Mouse (Mus musculus) retina, postnatal 1 day (tissue): ENCODE results near the gene Btbd9.
A peak's percentile ranks its signal among the peaks of the same experiment; 100 is the strongest.

Source experiments
- DNase-seq: peaks from one replicate; pipeline ENCODE4 v3.0.0-alpha.2; 2012

The Btbd9 gene

DNA sequence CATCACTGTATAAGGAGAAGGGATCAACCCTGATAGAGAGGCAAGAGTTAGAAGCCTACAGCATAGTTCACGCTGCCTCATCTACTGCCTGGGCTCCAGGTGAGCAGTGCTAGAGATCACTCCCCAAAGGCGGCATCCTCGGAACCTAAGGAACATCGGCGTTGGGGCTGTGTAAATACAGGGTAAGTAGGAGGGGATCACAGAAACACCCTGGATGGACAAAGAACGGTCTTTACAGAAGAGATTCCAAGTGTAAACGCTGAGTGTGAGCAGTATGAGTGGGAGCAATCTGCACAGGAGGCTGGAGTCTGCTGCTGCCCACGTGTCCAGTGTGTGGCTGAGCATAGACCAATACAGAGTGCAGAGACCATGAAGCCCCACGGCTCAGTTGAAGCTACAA lies 190.0 kb downstream of the Btbd9 start:
- no peak for DNase-seq

DNA sequence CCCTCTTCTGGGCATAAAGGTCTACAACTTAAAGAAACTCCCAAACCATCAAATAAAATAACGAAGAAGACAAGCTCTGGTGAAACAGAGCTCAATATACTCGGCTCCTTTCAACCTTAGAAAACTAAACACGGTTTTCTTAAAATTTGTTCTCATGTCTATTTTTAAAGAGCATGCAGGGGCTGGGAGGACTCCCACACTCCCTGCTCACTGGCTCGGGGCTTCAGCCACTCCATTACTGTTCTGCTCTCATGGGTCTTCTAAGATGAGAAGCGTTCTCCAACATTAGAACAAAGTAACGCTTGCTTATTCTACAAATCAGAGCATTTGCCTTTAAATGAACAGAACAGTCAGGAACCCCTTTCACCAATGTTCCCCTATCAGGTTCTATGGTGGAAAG lies 192.6 kb downstream of the Btbd9 start:
- DNase-seq, result no peak

DNA sequence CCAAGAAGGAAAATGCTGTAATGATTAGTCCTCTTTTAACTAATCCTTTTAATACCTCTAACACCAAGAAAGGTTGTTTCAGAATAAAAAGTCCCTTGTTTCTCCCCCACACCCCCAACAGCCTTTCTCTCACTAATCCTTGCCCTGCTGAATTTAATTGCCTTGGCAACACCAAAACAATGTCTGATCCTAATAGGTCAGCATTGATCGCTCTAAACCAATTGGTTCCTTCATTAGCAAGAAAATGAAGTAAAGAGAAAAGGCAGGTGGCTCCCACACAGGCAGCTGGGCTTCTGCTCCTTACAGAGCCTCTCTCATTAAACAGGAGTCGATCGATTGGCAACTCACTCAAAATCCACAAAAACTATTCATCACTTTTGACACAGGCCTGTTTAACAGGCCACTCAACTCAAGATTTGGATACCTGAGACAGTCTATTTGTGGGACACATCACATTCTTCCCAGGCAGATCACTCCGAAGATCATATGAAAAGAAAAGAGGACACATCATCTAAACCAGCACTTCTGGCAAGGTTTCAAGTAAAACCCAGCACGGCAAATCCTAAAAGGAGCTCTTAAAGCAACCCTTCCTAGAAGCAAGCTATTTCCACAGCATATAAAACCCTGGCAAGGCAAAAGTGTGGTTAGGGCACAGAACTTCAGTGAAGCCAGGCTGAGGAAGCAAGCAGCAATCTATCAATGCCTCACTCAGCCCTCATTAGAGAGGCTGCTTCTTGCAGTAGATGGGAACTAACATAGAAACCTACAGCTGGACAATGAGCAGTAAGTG lies 197.9 kb downstream of the Btbd9 start:
- peak; percentile 81 for DNase-seq

DNA sequence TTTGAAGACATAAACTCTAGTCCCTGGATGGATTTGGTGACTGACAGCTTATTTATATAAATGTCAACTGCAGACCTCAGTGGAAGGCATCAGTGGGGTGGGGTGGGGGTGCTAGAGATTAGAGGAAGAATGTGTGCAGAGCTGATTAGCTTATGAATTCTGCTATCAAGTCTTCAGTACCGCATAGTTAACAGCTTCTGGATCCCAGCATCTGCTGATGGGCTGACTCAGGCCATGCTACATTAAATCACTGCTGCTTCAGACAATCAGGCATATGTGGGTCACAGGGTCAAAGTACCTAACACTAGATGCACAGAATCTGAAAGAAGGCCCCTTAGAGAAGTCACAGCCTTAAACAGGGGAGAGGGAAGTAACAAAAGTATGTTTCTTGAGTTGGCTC lies 198.5 kb downstream of the Btbd9 start:
- DNase-seq, result peak; percentile 68

DNA sequence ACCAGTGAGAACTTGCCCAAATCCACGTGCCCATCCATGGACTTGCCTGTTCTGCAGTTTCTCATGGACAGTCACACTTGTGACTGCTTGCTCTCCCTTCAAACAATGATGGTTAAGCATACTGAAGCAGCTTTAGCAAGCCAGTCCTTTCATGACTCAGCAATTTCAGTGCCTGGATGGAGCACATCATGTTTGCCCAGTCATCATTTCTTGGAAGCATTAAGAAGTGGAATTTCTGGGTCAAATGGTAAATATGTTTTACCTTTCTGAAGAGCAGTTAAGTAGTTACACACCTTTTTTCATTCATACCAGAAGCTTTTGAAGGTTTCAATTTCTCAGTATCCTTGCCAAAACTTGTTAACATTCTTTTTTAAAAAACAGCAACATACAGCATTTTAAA lies 201.2 kb downstream of the Btbd9 start:
- peak; percentile 22 for DNase-seq

DNA sequence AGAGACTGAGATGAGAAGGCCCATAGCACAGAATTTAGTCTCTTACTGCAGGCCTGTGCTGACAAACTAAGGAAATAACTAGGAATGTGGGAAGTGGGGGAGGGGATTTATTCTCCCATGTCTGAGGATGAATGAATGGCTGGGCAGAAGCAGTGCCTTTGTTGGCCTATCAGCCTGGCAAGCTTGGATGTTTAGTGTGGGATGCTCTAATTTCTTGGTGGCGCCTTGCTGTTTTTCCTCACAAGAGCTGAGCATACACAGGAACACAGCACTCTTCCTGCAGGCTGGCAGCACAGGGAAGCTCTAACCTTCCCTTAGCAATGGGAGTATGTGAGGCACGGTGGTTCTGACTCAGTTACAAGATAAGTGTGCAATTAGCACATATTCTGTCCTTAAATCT lies 207.7 kb downstream of the Btbd9 start:
- peak; percentile 48 for DNase-seq

DNA sequence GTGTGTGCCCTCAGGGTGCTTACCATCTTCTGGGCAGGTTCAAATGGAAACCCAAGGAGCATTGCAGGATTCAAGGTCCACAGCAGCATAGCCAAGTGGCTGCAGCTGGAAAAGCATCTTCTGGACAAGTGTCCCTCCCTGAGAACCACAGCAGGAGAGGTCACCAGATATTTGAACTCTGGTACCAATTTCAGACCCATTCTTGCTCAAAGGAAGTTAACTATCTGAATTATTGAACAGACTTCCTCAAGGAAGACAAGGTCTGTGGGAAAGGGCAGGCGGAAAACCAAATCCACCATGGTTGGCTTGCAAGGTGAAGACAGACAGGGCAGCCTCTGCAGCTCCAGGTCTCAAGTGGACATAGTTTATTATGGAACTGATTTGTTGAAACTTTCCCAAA lies 211.6 kb downstream of the Btbd9 start:
- DNase-seq, result no peak

DNA sequence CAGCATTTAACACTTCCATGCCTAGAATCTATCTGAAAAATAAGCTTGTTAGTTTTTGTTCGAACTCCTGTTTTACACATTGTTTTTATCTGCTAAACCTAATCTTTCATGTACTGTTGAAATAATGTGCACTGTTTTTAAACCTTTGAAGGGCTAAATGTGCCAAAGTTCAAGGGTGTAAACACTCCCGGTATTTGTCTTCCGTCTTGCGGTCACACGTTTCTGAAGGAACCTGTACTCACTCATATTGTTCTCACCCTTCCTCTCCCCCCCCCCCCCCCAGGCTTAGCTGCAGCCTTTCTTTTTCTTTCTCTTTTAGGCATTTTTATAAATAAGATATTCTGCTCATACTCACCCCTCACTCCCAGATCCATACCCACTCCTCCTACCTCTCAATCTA lies 212.9 kb downstream of the Btbd9 start:
- no peak for DNase-seq

DNA sequence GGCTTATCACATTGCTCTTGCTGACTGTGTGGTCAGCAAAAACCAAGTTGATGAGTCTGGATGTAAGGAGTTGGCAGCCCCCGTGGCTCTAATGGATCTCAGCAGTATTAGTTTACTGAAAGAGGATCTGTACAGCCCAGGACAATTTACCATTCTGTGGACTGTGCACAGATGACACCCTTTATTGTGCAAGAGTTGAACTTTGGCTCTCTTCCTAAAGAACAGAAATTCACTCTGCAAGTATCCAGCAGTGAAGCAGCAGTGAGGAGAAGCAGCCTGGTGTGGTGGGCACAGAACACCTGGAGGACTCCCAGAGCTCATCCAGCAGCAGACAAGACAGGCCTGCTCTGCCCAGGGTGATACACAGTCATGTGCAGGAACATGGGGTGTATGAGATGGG lies 215.6 kb downstream of the Btbd9 start:
- no peak for DNase-seq

DNA sequence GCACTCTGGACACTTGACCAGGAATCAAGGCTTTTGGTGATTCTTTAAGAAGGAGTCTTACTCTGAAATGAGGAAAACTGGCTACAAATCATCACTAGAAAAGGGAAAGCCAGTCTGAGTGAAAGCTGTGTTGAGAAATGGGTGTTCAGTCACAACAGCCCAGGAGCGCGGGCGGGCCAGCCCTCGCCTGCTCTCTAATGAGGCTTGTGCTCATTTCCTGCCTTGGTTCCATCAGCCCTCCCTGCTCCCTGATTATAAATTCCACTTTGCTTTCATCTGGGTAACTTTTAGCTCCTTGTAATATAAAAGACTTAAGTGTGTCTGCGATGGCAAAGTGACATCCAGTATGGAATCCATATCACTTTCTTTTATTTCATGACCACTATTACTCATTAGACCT lies 216.9 kb downstream of the Btbd9 start:
- no peak for DNase-seq

DNA sequence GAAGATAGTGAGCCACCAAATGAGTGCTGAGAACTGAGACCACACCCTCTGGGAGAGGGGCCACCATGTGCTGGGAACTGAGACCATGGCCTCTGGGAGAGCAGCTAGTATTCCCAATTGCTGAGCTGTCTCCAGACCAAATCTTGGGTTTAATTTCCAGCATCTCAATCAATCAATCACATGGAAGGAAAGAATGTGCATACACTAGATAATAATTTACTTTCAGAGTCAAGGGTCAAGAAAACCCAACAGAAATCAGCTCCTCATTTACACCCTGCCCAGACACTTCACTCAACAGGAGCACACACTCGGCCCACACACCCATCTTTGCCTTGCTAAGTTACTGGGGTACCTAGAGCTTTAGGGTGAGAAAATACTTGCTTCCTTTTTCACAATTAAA lies 220.9 kb downstream of the Btbd9 start:
- DNase-seq, result no peak

DNA sequence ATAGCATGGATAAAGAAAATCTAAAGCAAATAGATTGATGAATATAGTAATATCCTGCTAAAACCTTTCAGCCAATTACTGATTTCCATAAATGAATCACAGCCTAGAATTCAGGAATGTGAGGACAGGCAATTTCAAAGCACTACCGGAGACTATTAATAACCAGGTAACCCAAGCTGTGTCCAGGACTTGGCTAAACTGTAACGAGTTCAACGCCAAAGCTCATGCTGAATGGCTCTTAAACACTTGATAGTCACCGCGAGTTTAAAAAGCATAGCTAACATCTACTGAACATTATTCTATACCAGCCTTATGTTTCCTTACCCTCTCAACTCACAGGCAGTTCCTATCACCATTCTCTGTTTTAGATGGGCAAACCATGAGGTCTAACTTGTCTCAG lies 221.9 kb downstream of the Btbd9 start:
- DNase-seq, result no peak

DNA sequence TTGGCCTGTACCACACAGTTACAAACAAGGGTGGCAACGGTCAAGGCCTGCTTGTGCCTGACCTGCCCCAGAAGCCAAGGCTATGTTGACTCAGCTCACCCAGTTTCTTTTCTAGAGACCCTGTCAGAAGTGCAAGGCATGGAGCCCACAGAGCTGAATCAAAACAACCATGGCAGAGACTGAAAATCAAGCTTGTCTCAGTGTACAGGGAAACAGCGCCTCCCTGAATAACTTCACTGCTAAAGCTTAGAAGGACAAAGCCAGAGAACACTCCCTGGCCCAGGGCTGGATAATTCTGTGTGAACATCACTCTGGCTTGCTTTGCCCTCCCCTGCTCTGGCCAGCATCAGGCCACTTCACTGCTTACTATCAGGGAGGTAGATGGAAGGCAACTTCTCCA lies 228.3 kb downstream of the Btbd9 start:
- no peak for DNase-seq

DNA sequence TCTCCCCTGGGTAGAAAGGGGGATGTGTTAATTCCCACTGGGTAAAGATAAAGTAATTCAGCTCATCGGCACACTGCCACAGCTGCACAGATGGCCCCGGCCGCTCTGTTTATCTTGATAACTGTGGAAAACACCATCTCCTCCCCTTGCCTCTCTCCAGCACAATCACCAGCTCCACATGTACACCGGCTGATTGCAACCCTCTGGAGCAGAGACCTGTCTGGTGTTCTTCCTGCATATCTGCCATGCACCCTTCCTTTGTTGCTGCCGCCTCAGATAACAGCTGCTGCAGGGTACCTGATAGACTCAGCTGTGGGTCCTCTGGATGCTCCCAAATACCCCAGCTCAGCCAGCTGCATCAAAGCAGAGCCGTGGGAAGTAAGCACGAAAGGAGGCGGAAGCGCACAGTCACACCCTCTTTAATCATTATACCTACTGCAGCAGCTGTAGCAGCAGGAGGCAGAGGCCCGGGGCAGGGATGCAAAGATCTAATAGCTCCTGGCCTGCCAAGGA lies 229.1 kb downstream of the Btbd9 start:
- peak; percentile 33 for DNase-seq

DNA sequence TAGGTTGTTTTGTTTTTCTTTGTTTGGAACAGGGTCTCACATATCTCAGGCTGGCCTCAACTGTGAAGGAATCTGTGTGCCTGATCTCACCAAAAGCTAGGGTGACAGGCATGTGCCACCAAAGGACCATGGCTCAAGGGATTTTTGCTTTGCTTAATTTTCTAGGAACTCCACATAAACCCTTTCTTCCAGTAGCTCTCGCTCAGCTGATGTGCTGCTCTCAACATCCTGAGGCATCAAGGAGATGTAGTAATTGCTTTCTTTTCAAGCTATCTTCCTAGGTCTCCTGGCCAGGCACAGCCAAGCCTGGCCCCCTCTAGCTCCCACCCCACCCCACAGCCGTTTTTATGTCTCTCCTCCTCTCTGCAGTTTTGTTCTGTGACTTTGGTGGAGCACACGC lies 231.3 kb downstream of the Btbd9 start:
- DNase-seq, result no peak

DNA sequence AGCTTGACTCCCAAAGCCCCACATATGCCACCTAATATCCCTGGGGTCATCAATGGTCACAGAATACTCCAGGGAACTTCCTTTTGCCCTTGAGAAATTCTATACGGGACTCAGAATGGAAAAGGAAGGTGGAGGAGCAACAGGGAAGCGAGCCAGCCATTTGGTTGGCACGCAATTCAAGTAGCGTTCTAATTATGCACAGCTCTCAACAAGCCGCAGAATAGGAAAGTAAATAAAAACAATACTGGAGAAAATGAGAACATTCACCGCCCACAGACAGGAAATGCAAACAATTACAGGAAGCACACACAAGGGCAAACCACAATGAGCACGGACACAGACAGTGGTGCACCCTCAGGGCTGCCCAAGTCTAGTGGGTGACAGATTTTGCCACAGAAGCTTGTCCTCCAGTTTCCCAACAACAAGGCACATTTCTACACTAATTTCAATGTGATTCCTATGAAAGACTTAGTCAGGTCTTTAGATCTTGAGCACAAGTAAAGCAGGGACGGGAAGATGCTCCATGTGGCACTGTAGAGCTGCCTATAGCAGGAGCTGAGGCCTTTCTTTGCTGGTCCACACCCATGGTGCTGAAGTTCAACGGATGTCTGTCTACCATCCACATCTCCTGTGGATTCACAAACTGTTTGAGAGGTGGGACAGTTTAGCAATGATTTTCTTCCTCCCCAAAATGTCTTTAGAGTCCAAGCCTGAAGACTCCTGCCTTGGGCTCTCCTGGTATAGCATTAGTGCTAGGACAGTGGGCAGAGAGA lies 232.4 kb downstream of the Btbd9 start:
- no peak for DNase-seq

DNA sequence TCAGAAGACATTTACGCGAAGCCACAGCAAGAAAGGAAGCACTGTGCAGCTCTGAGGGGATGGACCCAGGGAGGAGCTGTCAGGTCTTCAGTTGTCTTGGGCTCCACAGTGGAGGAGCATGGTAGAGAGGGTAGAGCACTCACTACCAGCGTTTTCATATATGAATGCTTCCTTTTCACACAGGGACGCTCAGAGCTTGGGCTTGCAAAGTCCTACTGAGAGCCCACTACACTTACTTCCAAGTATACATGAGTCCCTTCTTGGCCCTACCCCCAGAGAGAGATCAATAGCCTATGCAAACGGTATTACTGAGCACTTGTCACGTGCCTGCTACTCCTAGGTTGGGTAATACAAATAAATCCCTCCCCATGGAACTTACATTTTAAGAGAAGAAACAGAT lies 234.7 kb downstream of the Btbd9 start:
- no peak for DNase-seq

DNA sequence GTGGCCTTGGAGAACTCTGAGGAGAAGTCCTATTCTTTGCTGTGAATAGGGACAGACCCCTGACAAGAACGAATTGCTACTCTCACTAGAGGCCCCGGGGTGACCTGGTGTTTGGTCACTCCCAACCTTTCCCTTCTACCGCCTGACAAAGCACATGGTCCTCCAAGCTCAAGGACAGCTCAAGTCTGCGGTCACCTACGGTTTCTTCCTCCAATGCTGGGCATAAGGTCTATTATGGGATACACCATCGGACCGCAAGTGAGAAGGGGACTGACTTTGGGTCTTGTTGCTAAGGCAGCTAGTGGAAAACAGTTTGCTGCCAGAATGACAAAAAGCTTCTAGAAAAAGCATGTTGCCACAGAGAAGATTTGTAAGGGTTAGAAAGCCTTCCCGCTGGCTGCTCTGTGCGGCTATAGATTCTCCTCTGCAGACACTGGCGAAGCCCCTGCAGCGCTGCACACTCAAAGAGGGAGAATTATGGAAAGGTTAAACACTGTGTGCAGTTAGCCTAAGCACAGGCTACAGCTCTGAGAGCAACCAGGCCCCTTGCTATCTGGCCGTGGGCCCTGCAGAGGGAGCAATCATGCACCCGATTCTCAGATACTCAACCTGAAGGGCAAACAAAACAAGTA lies 235.7 kb downstream of the Btbd9 start:
- no peak for DNase-seq

DNA sequence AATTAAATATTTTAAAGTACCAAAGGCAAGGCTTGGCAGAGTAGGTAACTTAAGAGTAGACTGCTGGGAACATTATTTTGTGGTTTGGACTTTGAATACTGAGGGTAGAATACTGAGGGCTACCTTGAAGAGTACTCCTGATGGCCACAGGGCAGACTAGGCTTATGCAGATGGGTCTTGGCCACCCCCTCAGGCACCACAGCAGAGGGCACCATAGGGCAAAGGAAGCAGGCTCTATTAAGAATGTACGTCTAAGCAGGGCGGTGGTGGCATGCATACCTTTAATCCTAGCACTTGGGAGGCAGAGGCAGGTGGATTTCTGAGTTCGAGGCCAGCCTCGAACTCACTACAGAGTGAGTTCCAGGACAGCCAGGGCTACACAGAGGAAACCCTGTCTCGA lies 237.0 kb downstream of the Btbd9 start:
- no peak for DNase-seq

DNA sequence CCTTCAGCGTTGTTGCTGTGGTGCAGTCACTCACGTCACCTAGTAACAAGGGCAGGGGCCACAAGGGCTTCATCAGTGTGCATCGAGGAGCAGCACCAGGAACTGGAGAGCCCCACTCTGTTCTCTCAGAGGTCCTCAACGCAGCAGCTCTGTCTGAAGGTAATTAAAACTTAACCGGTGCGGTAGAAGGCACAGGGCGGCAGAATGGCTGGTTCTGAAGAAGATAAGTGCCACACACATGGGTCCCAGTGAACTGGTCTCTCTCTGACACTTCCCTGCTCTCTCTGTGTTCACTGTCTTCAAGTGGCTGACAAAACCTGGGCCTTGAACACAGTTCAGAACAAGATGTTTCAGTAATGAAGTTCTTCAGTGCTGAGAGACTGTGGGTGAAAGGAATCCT lies 239.5 kb downstream of the Btbd9 start:
- peak; percentile 23 for DNase-seq

DNA sequence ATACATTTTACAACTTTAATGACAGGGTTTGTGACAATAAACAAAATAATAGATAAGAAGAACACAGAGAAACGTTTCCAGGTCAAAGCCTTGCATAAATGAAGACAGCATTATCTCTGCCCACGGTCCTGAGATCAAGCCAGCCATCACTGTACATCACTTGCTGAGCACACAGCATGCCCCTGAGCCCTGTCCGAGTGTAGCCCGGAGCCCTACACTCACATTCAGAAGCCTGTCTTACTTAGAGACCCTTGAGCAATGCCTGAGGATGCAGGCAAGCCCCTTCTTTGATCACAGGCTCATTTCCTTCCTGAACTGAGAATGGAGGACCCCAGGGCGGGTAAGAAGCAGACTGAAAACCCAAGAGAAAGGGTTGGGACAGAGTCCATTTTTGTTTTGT lies 240.0 kb downstream of the Btbd9 start:
- DNase-seq, result no peak

DNA sequence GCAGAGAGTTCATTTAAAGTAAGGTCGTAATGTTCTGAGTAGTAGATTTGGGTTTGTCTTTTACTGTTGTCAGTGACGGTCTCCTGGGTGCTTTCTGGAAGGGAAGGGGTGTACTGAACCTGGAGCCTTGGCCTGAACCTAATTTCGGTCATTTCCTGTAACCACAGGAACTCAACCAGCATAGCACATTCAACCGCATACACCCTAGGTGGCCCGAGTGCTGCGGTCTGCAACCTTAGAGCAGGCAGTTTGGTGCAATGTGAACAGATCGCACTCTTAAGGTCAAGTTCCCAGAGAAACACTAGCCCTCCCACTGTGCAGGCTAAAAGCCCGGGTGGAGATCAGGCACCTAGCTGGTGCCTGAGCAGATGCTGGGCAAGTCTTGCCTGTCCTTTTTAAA lies 240.5 kb downstream of the Btbd9 start:
- DNase-seq, result no peak

DNA sequence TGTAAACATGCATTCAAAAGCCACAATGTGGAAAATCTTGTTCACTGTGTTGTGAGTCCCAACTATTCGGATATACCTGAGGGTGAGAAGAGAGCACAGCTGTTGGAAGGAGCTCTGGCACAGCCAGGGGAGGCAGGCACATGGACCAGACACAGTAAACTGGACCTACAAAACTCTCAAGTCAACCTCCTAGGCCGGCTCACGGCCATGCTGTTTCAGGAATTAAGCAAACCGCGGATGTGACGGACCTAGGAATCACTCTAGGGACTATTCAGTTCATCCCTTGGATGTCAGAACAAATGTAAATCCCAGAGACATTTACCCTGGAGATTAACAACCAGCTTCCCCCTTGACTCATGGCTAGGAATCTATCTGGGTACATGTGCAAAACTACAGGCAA lies 242.0 kb downstream of the Btbd9 start:
- no peak for DNase-seq

DNA sequence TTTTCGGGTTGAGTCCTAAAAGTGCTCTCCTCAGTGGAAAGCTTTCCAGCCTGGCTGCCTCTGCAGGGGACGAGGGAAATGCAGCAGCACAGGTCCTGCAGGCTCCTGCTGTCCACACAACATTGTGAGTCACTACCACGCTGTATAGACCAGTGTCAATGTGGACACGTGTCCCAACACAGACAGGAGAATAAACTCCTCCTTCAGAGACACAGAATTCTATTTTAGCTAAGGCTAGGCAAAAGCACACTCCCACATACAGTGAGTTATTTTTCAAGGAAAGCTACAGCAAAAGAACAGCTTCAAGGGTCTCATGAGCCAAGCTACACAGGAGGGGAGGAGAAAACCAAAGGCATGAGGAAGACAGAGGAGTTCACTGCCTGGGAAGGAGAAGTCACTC lies 243.2 kb downstream of the Btbd9 start:
- DNase-seq, result no peak
